Mouse (Mus musculus): ENCODE data around the gene Mpzl2. TPM values are rescaled to one million over a fixed set of nuclear protein-coding genes. Genes with fewer than 3 reads are reported as not detected.

Mpzl2 gene
- total RNA-seq, 4 experiments from 2014 or later: 4.5 to 7.1 (median 6.2) TPM

- no peak for DNase-seq
Measured at GRCm38 (mm10) chr9:45088040-45088439, 48.4 kb downstream of the Mpzl2 start.

- no peak for DNase-seq
Measured at GRCm38 (mm10) chr9:45090811-45091210, 51.2 kb downstream of the Mpzl2 start.

- peak; percentile 15 for DNase-seq
Measured at GRCm38 (mm10) chr9:45092641-45093040, 53.0 kb downstream of the Mpzl2 start.

GRCm38 (mm10) chr9:45095149-45095937, 55.7 kb downstream of the Mpzl2 start:
- no peak for DNase-seq

- DNase-seq: no peak
Measured at GRCm38 (mm10) chr9:45097877-45098276, 58.3 kb downstream of the Mpzl2 start.

GRCm38 (mm10) chr9:45098426-45098825, 58.8 kb downstream of the Mpzl2 start:
- no peak for DNase-seq

GRCm38 (mm10) chr9:45102528-45102927, 62.9 kb downstream of the Mpzl2 start:
- no peak for DNase-seq

GRCm38 (mm10) chr9:45103211-45103979, 63.8 kb downstream of the Mpzl2 start:
- no peak for DNase-seq

Other genes with a start within 250 kb of the Mpzl2 start
- gene Tmem25, start 240.5 kb upstream of the Mpzl2 start, total RNA-seq (2022): 10 to 100 TPM in 1 of 4 experiments, 1 to 10 TPM in 3; 8.7 to 15.3 (median 9.4) TPM
- gene Ttc36, start 236.7 kb upstream of the Mpzl2 start, total RNA-seq (2022): 1 to 10 TPM; 3.7 to 9.0 (median 5.5) TPM
- 10 to 100 TPM; 32.5 to 58.2 (median 41.4) TPM for gene Kmt2a, start 158.5 kb upstream of the Mpzl2 start, total RNA-seq (2022)
- gene Atp5l, start 119.1 kb upstream of the Mpzl2 start, total RNA-seq (2022): 100 to 1,000 TPM; 346 to 533 (median 405) TPM
- gene Ube4a, start 74.2 kb upstream of the Mpzl2 start, total RNA-seq (2022): 100 to 1,000 TPM in 2 of 4 experiments, 10 to 100 TPM in 2; 85.1 to 103 (median 98.7) TPM
- gene Cd3g, start 59.4 kb upstream of the Mpzl2 start, total RNA-seq (2022): 1 to 10 TPM in 1 of 4 experiments, under 1 TPM in 2, not detected in 1; 0.52 to 1.3 (median 0.59) TPM
- under 1 TPM in 1 of 4 experiments, not detected in 3; 0.38 TPM for gene Cd3d, start 58.0 kb upstream of the Mpzl2 start, total RNA-seq (2022)
- gene Cd3e, start 30.2 kb upstream of the Mpzl2 start, total RNA-seq (2022): 1 to 10 TPM in 3 of 4 experiments, under 1 TPM in 1; 0.56 to 2.7 (median 1.7) TPM
- 10 to 100 TPM in 2 of 4 experiments, 1 to 10 TPM in 2; 6.5 to 17.4 (median 10.1) TPM for gene Mpzl3, start 15.4 kb downstream of the Mpzl2 start, total RNA-seq (2022)
- gene Jaml, start 39.4 kb downstream of the Mpzl2 start, total RNA-seq (2022): 1 to 10 TPM; 2.2 to 3.9 (median 2.9) TPM
- 10 to 100 TPM in 3 of 4 experiments, 1 to 10 TPM in 1; 9.1 to 14.4 (median 13.9) TPM for gene Scn2b, start 78.0 kb downstream of the Mpzl2 start, total RNA-seq (2022)
- gene Scn4b, start 98.6 kb downstream of the Mpzl2 start, total RNA-seq (2022): 1 to 10 TPM; 1.2 to 1.7 (median 1.5) TPM
- under 1 TPM in 3 of 4 experiments, not detected in 1; 0.65 to 0.68 (median 0.67) TPM for gene BC049352, start 142.2 kb downstream of the Mpzl2 start, total RNA-seq (2022)
- gene Tmprss4, start 164.3 kb downstream of the Mpzl2 start, total RNA-seq (2022): not detected
- gene Il10ra, start 229.3 kb downstream of the Mpzl2 start, total RNA-seq (2022): 1 to 10 TPM; 4.3 to 5.5 (median 5.3) TPM

Data from adrenal gland, adult 8-10 months (tissue).